Mouse (Mus musculus) megakaryocyte, embryonic 14.5 days (primary cell): ENCODE measurements at regions not wholly inside any gene's neighbourhood (a gene's known extent, or its start where the extent isn't known, plus 50 kb on each side); places are given as distances from the start of the nearest gene placed in this dataset.

Experiments
- FLI1 ChIP-seq: IDR thresholded peaks from 2 replicates; pipeline ENCODE4 v1.6.1; 2012; ENCODE audit warnings: low read length, inconsistent platforms, mixed read lengths
- GATA1 ChIP-seq: IDR thresholded peaks from 3 replicates; pipeline ENCODE4 v1.6.1; 2012; ENCODE audit warnings: mixed read lengths, low read length, inconsistent platforms, borderline replicate concordance

GRCm38 (mm10) chr2:30670836-30671586, 76.2 kb downstream of the Cstad start:
- TF ChIP-seq GATA1 (no peak), FLI1 (no peak)
